Mouse (Mus musculus) liver, embryonic 14.5 days (tissue): ENCODE data around the gene Opcml. TPM values are rescaled to one million over a fixed set of nuclear protein-coding genes. Genes with fewer than 3 reads are reported as not detected.

Experiments
- ATAC-seq: fragments of 200-750 bp; cut with Nextera tagmentation; 2 replicates; pipeline ENCODE4 v1.8.0; 2017; ENCODE audit warnings: moderate number of reproducible peaks, mild to moderate bottlenecking, moderate library complexity; ENCODE audit not compliant: insufficient read depth
- DNase-seq, 3 experiments: peaks; one replicate each; pipeline ENCODE4 v3.0.0-alpha.2; 2012 to 2013; ENCODE audit warnings: low read depth in 3 of 3, low spot score in 3 of 3
- H3K27ac ChIP-seq: fragments of 300-500 bp; sonication (generic); 2 replicates; pipeline ENCODE4 v1.5.1; 2014; ENCODE audit warnings: moderate library complexity, mild to moderate bottlenecking, control low read depth, inconsistent platforms
- H3K27me3 ChIP-seq: fragments of 300-500 bp; sonication (generic); 2 replicates; pipeline ENCODE4 v1.6.1; 2014; ENCODE audit warnings: mild to moderate bottlenecking, low read length, moderate library complexity; ENCODE audit not compliant: control insufficient read depth, insufficient read depth
- H3K36me3 ChIP-seq: fragments of 300-500 bp; sonication (generic); replicated peaks from 2 replicates; pipeline ENCODE4 v1.6.1; 2014; ENCODE audit warnings: low read depth; ENCODE audit not compliant: control insufficient read depth, insufficient read depth
- H3K4me1 ChIP-seq, 2 experiments: fragments of 200-500 bp in 1 of 2; fragments of 300-500 bp in 1 of 2; sonication (generic) in 1 of 2; replicated peaks; 2 replicates each; pipeline ENCODE4 v1.6.1; 2012 to 2014; ENCODE audit warnings: antibody characterized with exemption in 1 of 2, inconsistent platforms in 1 of 2, low read length in 1 of 2; ENCODE audit not compliant: control insufficient read depth in 2 of 2, insufficient read depth in 2 of 2
- H3K4me2 ChIP-seq: fragments of 300-500 bp; sonication (generic); 2 replicates; pipeline ENCODE4 v1.6.1; 2014; ENCODE audit warnings: low read depth, mild to moderate bottlenecking, control low read depth, moderate library complexity
- H3K4me3 ChIP-seq, 2 experiments: fragments of 200-500 bp in 1 of 2; fragments of 300-500 bp in 1 of 2; sonication (generic) in 1 of 2; 2 replicates each; pipeline ENCODE4 v1.5.1; 2012 to 2014; ENCODE audit warnings: low read depth in 2 of 2, low read length in 2 of 2, mild to moderate bottlenecking in 2 of 2, control low read depth in 1 of 2, inconsistent platforms in 1 of 2, moderate library complexity in 1 of 2; ENCODE audit not compliant: insufficient read depth in 1 of 2
- H3K9ac ChIP-seq: fragments of 300-500 bp; sonication (generic); replicated peaks from 2 replicates; pipeline ENCODE4 v1.6.1; 2014; ENCODE audit warnings: mild to moderate bottlenecking, control low read depth, moderate library complexity
- H3K9me3 ChIP-seq: fragments of 300-500 bp; sonication (generic); 2 replicates; pipeline ENCODE4 v1.6.1; 2016; ENCODE audit warnings: low read length, mixed read lengths; ENCODE audit not compliant: control insufficient read depth
- CTCF ChIP-seq: IDR thresholded peaks from 2 replicates; pipeline ENCODE4 v1.5.1; 2016; ENCODE audit warnings: antibody characterized with exemption, low read depth, control low read depth
- EP300 ChIP-seq: IDR thresholded peaks from 2 replicates; pipeline ENCODE4 v1.6.1; 2016; ENCODE audit warnings: antibody characterized with exemption, low read depth
- WGBS: fragments of 180-500 bp; shearing (Covaris S2); extraction: QIAGEN DNeasy Blood & Tissue Kit; methylation state at CpG from one replicate; pipeline ENCODE4 v1.1.7; 2014; ENCODE audit not compliant: insufficient replicate concordance; 5-methylcytosine and 5-hydroxymethylcytosine counted together
- polyA plus RNA-seq, 2 experiments: library from polyadenylated mRNA; depleted of rRNA in 1 of 2; stranded (reverse) in 1 of 2; unstranded in 1 of 2; fragments of >200 nt; fragmentation: Nextera tagmentation in 1 of 2; extraction: Ambion mirVana in 1 of 2; gene quantifications; 2 replicates each; pipeline versions ENCODE4 v1.2.1 to v1.2.3; 2012 to 2014

The Opcml gene
- polyA plus RNA-seq, 2 experiments, result 0.03 TPM; not detected in 1

GRCm38 (mm10) chr9:27822681-27823080, 32.1 kb downstream of the Opcml start:
- no peaks in the 10 kb centered on the region for H3K36me3 ChIP-seq
- H3K27me3 ChIP-seq, result no peaks in the 10 kb centered on the region
- WGBS, result 66% methylated on average over 6 of the region's 6 CpGs
- no peaks in the 10 kb centered on the region for H3K9me3 ChIP-seq
- no peak overlapping the region for H3K4me3 ChIP-seq
- no peak overlapping the region for H3K4me2 ChIP-seq
- H3K27ac ChIP-seq, result no peak overlapping the region
- H3K4me1 ChIP-seq, result no peaks in the 10 kb centered on the region
- DNase-seq (no peak), ATAC-seq (no peak)
- no peak overlapping the region for H3K9ac ChIP-seq
- no peak for TF ChIP-seq CTCF
- TF ChIP-seq EP300, result no peak

- no peaks in the 10 kb centered on the region for H3K27me3 ChIP-seq
- no peaks in the 10 kb centered on the region for H3K36me3 ChIP-seq
- WGBS, result 50% methylated on average over 7 of the region's 7 CpGs
- DNase-seq, result no peak
- no peak overlapping the region for H3K4me3 ChIP-seq
- H3K27ac ChIP-seq, result no peak overlapping the region
- no peaks in the 10 kb centered on the region for H3K4me1 ChIP-seq
- no peak overlapping the region for H3K4me2 ChIP-seq
- ATAC-seq, result no peak
- no peak overlapping the region for H3K9ac ChIP-seq
- no peaks in the 10 kb centered on the region for H3K9me3 ChIP-seq
- TF ChIP-seq CTCF, result no peak
- TF ChIP-seq EP300, result no peak
Observed at GRCm38 (mm10) chr9:27824424-27824823, 33.8 kb downstream of the Opcml start.

- no peak overlapping the region for H3K4me3 ChIP-seq
- no peak for DNase-seq
- H3K9me3 ChIP-seq, result no peaks in the 10 kb centered on the region
- no peak overlapping the region for H3K9ac ChIP-seq
- WGBS, result 52% methylated on average over 5 of the region's 5 CpGs
- H3K4me2 ChIP-seq, result no peak overlapping the region
- TF ChIP-seq CTCF (no peak), EP300 (no peak)
- H3K27me3 ChIP-seq, result no peaks in the 10 kb centered on the region
- H3K36me3 ChIP-seq, result no peaks in the 10 kb centered on the region
- no peak for ATAC-seq
- no peaks in the 10 kb centered on the region for H3K4me1 ChIP-seq
- no peak overlapping the region for H3K27ac ChIP-seq
Observed at GRCm38 (mm10) chr9:27830519-27830918, 39.9 kb downstream of the Opcml start.

- no peak for DNase-seq
- Histone ChIP-seq H3K27me3 (no peaks in the 10 kb centered on the region), H3K4me3 (no peak overlapping the region), H3K4me2 (no peak overlapping the region), H3K4me1 (no peaks in the 10 kb centered on the region), H3K36me3 (no peaks in the 10 kb centered on the region), H3K27ac (no peak overlapping the region), H3K9me3 (no peaks in the 10 kb centered on the region), H3K9ac (no peak overlapping the region)
- TF ChIP-seq EP300, result no peak
- TF ChIP-seq CTCF, result no peak
- ATAC-seq, result no peak
- WGBS, result 49% methylated on average over 5 of the region's 5 CpGs
Observed at GRCm38 (mm10) chr9:27842806-27843205, 52.2 kb downstream of the Opcml start.

- TF ChIP-seq CTCF (no peak), EP300 (no peak)
- no peak overlapping the region for H3K4me2 ChIP-seq
- WGBS, result 45% methylated on average over 3 of the region's 3 CpGs
- no peak overlapping the region for H3K27ac ChIP-seq
- H3K9ac ChIP-seq, result no peak overlapping the region
- no peaks in the 10 kb centered on the region for H3K4me1 ChIP-seq
- no peaks in the 10 kb centered on the region for H3K27me3 ChIP-seq
- no peaks in the 10 kb centered on the region for H3K9me3 ChIP-seq
- H3K36me3 ChIP-seq, result no peaks in the 10 kb centered on the region
- no peak overlapping the region for H3K4me3 ChIP-seq
- ATAC-seq, result no peak
- no peak for DNase-seq
Observed at GRCm38 (mm10) chr9:27871624-27872023, 81.0 kb downstream of the Opcml start.

DNA sequence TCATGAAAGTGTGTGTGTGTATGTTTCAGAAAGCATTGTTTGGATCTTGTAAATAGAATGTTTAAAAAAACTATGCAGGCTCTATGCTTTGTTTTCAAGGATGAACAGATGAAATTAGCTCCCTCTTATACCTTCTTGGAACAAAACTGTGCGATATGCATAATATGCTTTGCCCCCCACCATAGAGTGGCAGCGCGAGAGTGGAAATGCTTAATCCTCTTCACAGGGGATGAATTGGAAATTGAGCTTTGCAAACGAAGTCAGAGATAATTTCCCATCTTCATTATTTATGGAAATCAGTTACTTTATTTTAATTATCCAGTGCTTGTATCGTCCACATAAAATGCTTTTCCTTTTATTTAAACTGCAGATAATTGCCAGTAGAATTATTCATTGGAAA, 99.1 kb downstream of the Opcml start:
- ATAC-seq (no peak), DNase-seq (no peak)
- Histone ChIP-seq H3K4me3 (no peak overlapping the region), H3K9ac (no peak overlapping the region), H3K36me3 (no peaks in the 10 kb centered on the region), H3K27me3 (no peaks in the 10 kb centered on the region), H3K4me2 (no peak overlapping the region), H3K4me1 (no peaks in the 10 kb centered on the region), H3K27ac (no peak overlapping the region), H3K9me3 (no peaks in the 10 kb centered on the region)
- WGBS, result 57% methylated on average over 5 of the region's 5 CpGs
- no peak for TF ChIP-seq CTCF
- TF ChIP-seq EP300, result no peak
